Mouse (Mus musculus): ENCODE measurements at regions not wholly inside any gene's neighbourhood (a gene's known extent, or its start where the extent isn't known, plus 50 kb on each side); places are given as distances from the start of the nearest gene placed in this dataset.

DNA sequence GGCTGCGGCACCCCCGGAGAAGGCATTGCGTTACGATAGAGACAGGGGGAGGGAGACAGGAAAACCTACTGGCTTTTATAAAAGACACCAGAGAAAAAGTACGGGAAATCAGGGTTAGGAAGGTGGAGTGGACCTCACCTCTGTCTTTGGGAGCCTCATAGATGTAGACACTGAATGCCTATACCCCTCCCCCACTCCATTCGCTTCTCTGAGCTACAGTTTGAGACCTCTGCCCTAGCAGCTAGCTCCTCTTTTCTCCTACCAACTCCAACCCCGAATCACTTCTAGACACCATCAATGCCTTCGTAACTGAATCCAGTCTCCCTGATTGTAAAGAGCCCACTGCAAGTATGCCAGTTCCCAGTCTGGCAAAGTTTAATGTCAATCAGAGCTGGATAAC lies 118.5 kb downstream of the Slc38a6 start:
- Histone ChIP-seq H3K79me2 (ENCODE audit: control insufficient read depth, insufficient read depth, low read length, poor library complexity) (no peaks in the 10 kb centered on the region), H3K36me3 (ENCODE audit: control insufficient read depth in 1 of 2, insufficient read depth in 2 of 2, low read length in 2 of 2) (peaks cover 0 to 3% of the 10 kb centered on the region in 2 experiments; a peak in 1 of 4 replicates), H3K4me3 (ENCODE audit: control insufficient read depth in 1 of 2, insufficient read depth in 1 of 2, low read depth in 2 of 2, low read length in 2 of 2) (no peak overlapping the region), H3K27ac (ENCODE audit: control insufficient read depth, low read depth, low read length) (no peak overlapping the region), H3K9ac (ENCODE audit: control insufficient read depth, low read depth, low read length, poor library complexity, severe bottlenecking) (no peak overlapping the region), H3K27me3 (ENCODE audit: control insufficient read depth in 1 of 2, insufficient read depth in 2 of 2, low read length in 2 of 2) (no peaks in the 10 kb centered on the region), H3K9me3 (replicated peaks; ENCODE audit: insufficient read depth, low read length) (no peaks in the 10 kb centered on the region), H3K4me1 (ENCODE audit: control insufficient read depth in 1 of 2, insufficient read depth in 2 of 2, low read length in 2 of 2) (peaks cover 2 to 4% of the 10 kb centered on the region in 2 experiments; a peak in 1 of 4 replicates)
- DNase-seq (ENCODE audit: low read depth, low spot score), result no peak
- TF ChIP-seq TAL1 (IDR thresholded peaks at IDR 0.05; ENCODE audit: low read length) (no peak), GABPA (IDR thresholded peaks at IDR 0.05; ENCODE audit: low read depth, low read length) (no peak), USF2 (IDR thresholded peaks at IDR 0.05; ENCODE audit: borderline replicate concordance in 1 of 2, insufficient read depth in 1 of 2, low read depth in 1 of 2, low read length in 2 of 2) (no peak), CHD2 (IDR thresholded peaks at IDR 0.05; ENCODE audit: low read length) (no peak), RAD21 (IDR thresholded peaks at IDR 0.05; ENCODE audit: low read depth, low read length) (no peak), NELFE (IDR thresholded peaks at IDR 0.05; ENCODE audit: low read depth, low read length) (no peak), EP300 (IDR thresholded peaks at IDR 0.05; ENCODE audit: low read depth in 1 of 2, low read length in 2 of 2) (no peak), ZKSCAN1 (IDR thresholded peaks at IDR 0.05; ENCODE audit: low read depth, low read length) (no peak), CHD1 (IDR thresholded peaks at IDR 0.05; ENCODE audit: low read depth, low read length) (no peak), ETS1 (IDR thresholded peaks at IDR 0.05; ENCODE audit: low read depth, low read length) (no peak)

DNA sequence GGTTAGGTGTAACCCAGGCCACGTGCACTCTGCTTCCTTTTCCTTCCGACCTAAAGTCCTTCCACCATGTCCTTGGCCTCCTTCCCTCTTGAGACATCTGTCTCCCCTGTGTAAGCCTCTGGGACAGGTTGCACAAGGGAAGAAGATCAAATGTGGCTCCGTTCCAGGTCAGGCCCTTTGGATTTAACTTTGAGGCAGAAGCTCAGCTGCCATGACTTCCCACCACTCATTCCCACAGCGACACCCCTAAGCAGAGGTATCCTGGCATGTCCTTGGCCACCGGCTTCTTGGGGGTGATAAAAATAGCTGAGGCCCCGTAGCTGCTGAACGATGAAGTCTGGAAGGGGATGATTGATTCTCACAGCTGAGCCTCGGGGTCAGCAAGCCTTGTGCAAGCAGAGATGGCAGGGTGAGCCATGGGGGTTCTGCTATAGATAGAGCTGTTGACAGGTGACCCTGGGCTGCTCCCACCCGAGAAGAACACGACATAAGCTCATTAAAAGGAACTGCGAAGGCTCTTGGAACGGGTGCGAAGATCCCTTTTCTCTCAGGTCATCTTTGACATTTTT lies 117.4 kb downstream of the Slc38a6 start:
- no peaks in the 10 kb centered on the region for H3K9me3 ChIP-seq (replicated peaks; ENCODE audit: insufficient read depth, low read length)
- H3K27ac ChIP-seq (ENCODE audit: control insufficient read depth, low read depth, low read length), result no peak overlapping the region
- TF ChIP-seq MYB (IDR thresholded peaks at IDR 0.05; ENCODE audit: low read depth, low read length) (no peak), MEF2A (IDR thresholded peaks at IDR 0.05; ENCODE audit: extremely low read depth, insufficient replicate concordance, low read depth, low read length, poor library complexity, severe bottlenecking) (no peak), E2F4 (IDR thresholded peaks at IDR 0.05; ENCODE audit: borderline replicate concordance, low read depth, low read length) (no peak), USF1 (IDR thresholded peaks at IDR 0.05; ENCODE audit: low read depth, low read length) (no peak), MYC (IDR thresholded peaks at IDR 0.05; ENCODE audit: low read depth, low read length) (no peak), CHD2 (IDR thresholded peaks at IDR 0.05; ENCODE audit: low read length) (no peak), GATA1 (IDR thresholded peaks at IDR 0.05; ENCODE audit: low read depth, low read length) (no peak), MAFK (IDR thresholded peaks at IDR 0.05; ENCODE audit: borderline replicate concordance, low read depth, low read length) (no peak), RCOR1 (IDR thresholded peaks at IDR 0.05; ENCODE audit: low read depth, low read length) (no peak), EP300 (IDR thresholded peaks at IDR 0.05; ENCODE audit: low read depth in 1 of 2, low read length in 2 of 2) (no peak)
- H3K79me2 ChIP-seq (ENCODE audit: control insufficient read depth, insufficient read depth, low read length, poor library complexity), result no peaks in the 10 kb centered on the region
- no peak overlapping the region for H3K9ac ChIP-seq (ENCODE audit: control insufficient read depth, low read depth, low read length, poor library complexity, severe bottlenecking)
- peaks cover 0 to 3% of the 10 kb centered on the region in 2 experiments; a peak in 1 of 4 replicates for H3K36me3 ChIP-seq (ENCODE audit: control insufficient read depth in 1 of 2, insufficient read depth in 2 of 2, low read length in 2 of 2)
- no peak overlapping the region for H3K4me3 ChIP-seq (ENCODE audit: control insufficient read depth in 1 of 2, insufficient read depth in 1 of 2, low read depth in 2 of 2, low read length in 2 of 2)
- peaks cover 2 to 4% of the 10 kb centered on the region in 2 experiments; a peak in 1 of 4 replicates for H3K4me1 ChIP-seq (ENCODE audit: control insufficient read depth in 1 of 2, insufficient read depth in 2 of 2, low read length in 2 of 2)
- no peak for DNase-seq (ENCODE audit: low read depth, low spot score)
- H3K27me3 ChIP-seq (ENCODE audit: control insufficient read depth in 1 of 2, insufficient read depth in 2 of 2, low read length in 2 of 2), result no peaks in the 10 kb centered on the region

Data from MEL (cell line).